Mouse (Mus musculus) cerebellum, adult 2 months (tissue): ENCODE measurements around the gene Cs.

ENCODE experiments used
- CTCF ChIP-seq: fragments of 200-500 bp; IDR thresholded peaks from 2 replicates; pipeline ENCODE4 v1.5.1; 2011; ENCODE audit warnings: low read depth, mild to moderate bottlenecking, control low read depth, low read length, moderate library complexity, borderline replicate concordance; ENCODE audit not compliant: insufficient read depth
- POLR2A ChIP-seq: fragments of 200-500 bp; IDR thresholded peaks from 2 replicates; pipeline ENCODE4 v1.6.1; 2011; ENCODE audit warnings: low read length, control low read depth, borderline replicate concordance; ENCODE audit not compliant: insufficient read depth

GRCm38 (mm10) chr10:128400338-128400737 lies 62.8 kb downstream of the Cs start:
- TF ChIP-seq POLR2A (no peak), CTCF (no peak)
